Mouse (Mus musculus): ENCODE data around the gene Bpifb5.
"Not testable (repeated sequence)": the region's sequence is repeated elsewhere in the genome, so short reads cannot be mapped to it uniquely, and the experiment has no call there.

Bpifb5 gene

GRCm38 (mm10) chr2:154223265-154223916, at the start of gene Bpifb5:
Bpifb5 (plus strand) TSS chr2:154223742.
- DNase-seq: peak; percentile 17

DNA sequence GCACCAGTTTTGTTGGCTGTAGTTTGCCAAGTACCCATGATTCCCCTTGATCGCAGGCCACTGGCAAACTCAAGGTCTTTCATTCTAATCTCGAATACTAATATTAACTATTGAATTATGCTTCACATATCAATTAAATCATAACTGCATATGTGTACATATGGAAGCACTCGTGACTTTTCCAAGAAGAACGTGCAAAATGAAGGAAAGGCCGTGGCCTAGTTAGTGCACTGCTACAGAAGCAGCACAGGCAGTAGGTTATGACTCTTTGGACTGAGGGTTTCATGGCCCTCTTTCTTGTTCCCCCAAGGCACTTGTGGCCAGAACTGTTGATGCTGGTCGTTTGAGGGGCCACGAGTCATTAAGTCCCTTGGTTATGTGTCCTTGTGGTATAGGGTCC, 41.6 kb upstream of the Bpifb5 start:
- not testable (repeated sequence) for DNase-seq

- DNase-seq: not testable (repeated sequence)
Measured at GRCm38 (mm10) chr2:154183061-154183460, 40.5 kb upstream of the Bpifb5 start.

DNA sequence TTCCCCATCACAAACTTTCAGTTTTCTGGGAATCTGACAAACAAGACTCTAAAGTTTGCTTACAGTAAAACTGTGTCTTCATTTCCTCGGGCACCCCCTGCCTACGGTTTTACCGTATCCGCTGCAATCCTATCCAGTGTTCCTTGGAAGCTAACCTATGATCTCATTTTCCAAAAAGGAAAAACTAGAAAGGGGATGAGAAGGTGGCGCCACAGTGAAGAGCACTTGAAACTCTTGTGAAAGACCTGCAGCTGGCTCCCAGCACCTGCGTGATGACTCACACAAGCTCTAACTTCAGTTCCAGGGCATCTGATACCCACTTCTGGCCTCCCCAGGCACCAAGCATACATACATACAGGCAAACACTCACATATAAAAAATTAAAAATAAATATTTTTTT, 38.2 kb upstream of the Bpifb5 start:
- DNase-seq: no peak

DNA sequence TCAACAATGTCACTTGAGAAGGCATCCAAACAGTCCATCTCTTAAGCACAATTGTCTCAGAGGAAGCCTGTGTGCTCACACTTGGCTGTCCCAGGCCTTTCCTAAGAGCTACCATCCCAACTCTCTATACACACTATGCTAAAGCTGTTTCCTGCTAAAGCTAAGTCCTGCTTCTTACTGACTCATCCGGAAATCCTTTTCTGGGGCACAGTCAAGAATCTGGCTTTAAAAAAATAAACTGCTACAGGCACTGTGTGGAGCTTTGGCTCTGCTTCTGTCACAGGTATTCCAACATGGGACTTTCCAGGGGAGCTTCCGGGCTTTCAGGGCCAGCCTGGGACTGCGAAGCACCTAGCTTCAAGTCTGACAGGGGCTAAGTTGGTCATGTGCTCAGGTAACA, 37.8 kb upstream of the Bpifb5 start:
- DNase-seq: no peak

- DNase-seq: peak; percentile 11
Measured at GRCm38 (mm10) chr2:154187468-154187867, 36.1 kb upstream of the Bpifb5 start.

DNA sequence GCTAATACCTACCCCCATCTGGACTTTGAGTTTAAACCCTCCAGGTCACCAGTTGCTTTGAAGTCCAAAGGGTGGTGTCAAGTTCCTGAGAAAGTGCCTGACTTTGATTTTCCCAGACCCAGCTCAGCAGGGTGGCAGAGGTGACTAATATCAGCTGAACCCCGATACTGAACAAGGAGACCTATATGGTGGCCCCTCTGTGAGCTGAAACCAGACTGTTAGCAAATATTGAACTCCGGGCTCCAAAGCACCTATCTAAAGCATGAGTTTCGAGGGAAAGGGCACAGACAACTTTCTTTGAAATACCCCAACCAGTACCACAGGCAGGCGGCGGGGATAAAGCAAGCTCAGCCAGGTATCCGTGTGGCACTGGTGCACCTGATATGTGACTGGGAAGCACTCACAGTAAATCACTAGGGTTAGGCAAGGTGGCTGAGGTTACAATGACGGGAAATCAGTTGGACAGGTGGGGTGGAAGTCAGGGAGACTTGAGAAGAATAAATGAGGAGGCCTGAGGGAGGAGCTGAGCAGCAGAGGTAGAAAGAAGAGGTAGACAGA, 33.6 kb upstream of the Bpifb5 start:
- DNase-seq: no peak

- no peak for DNase-seq
Measured at GRCm38 (mm10) chr2:154190546-154191258, 32.8 kb upstream of the Bpifb5 start, which contains the start of gene Bpifb1. Bpifb1 (plus strand) TSS chr2:154190818.

- no peak for DNase-seq
Measured at GRCm38 (mm10) chr2:154192141-154192540, 31.4 kb upstream of the Bpifb5 start.

- no peak for DNase-seq
Measured at GRCm38 (mm10) chr2:154193071-154193470, 30.5 kb upstream of the Bpifb5 start.

DNA sequence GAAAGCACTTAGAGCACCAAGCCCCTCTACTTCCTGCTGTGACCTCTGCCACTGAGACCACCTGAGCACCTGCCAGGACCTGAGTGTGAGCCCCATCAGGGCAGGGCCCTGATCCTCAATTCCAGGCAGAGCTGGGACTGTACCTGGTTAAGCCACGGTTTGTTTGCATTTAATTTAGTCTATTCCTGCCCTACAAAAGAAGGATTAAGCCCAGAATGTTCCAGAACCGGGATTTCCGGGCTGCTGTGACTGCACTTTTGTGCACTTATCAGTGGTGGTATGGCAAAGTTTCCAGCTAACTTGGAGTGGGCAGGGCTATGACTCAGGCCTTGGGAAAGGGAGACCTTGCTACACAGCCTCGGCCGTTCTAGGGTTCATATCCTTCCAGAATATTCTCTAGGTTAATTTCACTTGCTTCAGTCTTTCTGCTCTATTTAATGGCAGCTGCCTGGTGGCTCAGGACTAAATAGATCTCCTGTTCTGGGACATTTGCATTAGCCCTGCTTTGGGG, 29.5 kb upstream of the Bpifb5 start:
- DNase-seq: no peak

GRCm38 (mm10) chr2:154197036-154197435, 26.5 kb upstream of the Bpifb5 start:
- DNase-seq: no peak

DNA sequence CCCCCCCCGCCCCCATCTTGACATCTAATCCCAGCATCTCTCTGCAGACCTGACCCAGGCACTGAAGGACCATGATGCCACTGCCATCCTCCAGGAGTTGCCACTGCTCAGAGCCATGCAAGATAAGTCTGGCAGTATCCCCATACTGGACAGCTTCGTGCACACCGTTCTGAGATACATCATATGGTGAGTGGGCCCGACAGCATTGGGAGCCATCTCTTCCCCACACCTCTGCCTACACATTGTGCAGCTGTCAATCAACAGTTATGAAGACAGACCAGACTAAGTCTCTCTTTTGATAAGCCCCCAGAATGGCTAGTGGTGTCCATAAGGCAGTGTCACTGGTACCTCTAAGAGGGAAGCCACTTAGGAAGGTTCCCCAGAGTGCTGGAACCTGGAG, 18.9 kb upstream of the Bpifb5 start:
- DNase-seq: no peak

GRCm38 (mm10) chr2:154206908-154207307, 16.6 kb upstream of the Bpifb5 start:
- DNase-seq: peak; percentile 21

DNA sequence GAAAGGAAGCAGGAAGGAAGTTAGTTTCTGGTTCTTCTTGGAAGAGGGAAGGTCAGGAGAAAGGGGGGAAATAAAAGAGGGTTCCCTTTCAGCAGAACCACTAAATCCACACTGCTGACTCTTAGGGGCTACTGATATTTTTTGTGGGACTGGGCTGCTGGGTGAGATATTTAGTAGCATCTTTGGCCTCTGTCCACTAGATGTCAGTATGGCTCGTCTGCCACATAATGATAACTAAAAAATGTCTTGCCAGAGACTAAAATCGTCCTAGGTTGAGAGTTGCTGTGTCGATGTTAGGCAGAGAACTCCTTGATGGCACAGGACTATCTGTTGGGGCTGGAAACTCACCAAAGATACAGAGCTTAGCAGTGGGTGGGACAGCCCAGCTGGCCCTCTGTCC, 14.4 kb upstream of the Bpifb5 start:
- peak; percentile 6 for DNase-seq

DNA sequence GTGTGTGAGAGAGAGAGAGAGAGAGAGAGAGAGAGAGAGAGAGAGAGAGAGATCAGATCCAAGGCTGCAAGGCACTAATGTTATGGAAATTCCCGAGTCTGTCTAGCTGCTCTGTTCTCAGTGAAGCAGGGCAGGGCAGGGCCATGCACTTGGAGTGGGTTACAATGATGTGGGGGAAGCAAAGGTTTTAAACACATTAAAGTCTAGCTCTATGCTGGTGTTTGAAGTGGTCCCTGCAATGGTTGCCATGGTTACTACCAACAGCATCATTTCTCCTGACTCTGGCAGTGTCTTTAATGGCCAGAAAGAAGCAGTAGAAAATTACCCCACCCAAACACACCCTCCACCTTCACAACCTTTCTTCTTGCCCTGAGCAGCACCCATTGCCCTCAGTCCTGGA, 12.4 kb upstream of the Bpifb5 start:
- no peak for DNase-seq

GRCm38 (mm10) chr2:154211881-154212280, 11.7 kb upstream of the Bpifb5 start:
- no peak for DNase-seq

DNA sequence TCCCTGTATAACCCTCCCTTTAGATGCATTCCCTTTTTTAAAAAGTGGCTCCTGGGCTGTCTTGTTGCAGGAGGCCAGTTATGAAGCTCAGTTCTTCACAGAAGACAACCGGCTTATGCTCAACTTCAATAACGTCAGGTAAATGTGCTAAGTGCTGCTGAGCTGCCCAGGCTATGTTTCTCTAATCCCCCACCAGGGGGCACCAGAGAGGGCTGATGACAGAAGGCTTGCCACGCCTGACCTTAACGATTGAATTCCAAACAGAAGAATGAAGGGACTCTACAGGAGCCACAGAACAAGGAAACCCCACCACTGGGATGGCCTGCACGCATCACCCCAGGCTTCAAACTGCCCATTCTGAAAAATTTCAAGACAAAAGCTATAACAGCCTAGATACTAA, 8.4 kb upstream of the Bpifb5 start:
- DNase-seq: peak; percentile 65

DNA sequence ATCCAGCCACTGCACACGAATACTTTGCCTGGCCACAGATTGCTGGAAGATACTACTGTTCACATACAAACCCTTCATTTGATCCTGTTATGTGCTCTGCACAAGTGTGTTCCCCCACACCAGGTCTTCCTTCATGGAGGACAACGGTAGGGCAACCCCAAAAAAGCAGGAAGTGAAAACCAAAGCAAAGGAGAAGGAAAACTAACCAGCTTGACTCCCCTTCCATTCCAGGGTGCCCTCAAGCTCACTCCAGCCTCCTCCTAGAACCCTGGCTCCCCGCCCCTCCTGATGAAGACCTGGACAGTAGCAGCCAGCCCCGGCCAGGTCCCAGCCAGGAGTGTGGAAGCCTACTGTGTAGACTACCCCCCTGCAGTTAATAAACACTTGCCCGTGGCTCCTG, 3.6 kb upstream of the Bpifb5 start:
- no peak for DNase-seq

GRCm38 (mm10) chr2:154223917-154224273, 353 bp downstream of the Bpifb5 start:
- no peak for DNase-seq

DNA sequence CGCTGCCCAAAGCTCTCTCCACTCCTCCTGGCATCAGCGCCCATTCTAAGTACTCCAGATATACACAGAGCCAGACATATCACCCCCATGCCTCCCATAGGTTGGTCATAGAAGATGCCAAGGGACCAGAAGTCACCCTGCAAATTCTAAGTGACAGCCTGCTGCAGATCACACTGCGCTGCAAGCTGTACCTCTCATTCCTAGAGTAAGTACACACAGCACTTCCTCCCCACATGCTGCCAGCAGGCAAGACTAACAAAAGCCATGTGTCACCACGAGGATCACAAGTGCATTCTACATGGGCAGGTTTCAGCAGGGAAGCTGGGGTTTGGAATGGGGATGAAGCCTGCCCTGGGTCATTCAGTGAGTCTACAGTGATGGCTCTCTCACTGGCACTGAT, 3.4 kb downstream of the Bpifb5 start:
- DNase-seq: no peak

GRCm38 (mm10) chr2:154227830-154228229, 4.3 kb downstream of the Bpifb5 start:
- no peak for DNase-seq

- DNase-seq: no peak
Measured at GRCm38 (mm10) chr2:154233426-154233825, 9.9 kb downstream of the Bpifb5 start.

- no peak for DNase-seq
Measured at GRCm38 (mm10) chr2:154240771-154241170, 17.2 kb downstream of the Bpifb5 start.
